Mouse (Mus musculus): ENCODE results near the gene Papola. TPM values are rescaled to one million over a fixed set of nuclear protein-coding genes. Genes with fewer than 3 reads are reported as not detected.
"Not testable (repeated sequence)": the region's sequence is repeated elsewhere in the genome, so short reads cannot be mapped to it uniquely, and the experiment has no call there.

Papola gene
- polyA plus RNA-seq, 1 experiment from 2014 or later, result 256 TPM

- not testable (repeated sequence) for H3K9me3 ChIP-seq (ENCODE audit: control insufficient read depth, low read length); H3K27me3 ChIP-seq (ENCODE audit: control insufficient read depth, insufficient read depth, low read length); ATAC-seq (replicated peaks; ENCODE audit: low FRiP score); H3K27ac ChIP-seq (ENCODE audit: low read depth, low read length); H3K4me2 ChIP-seq (ENCODE audit: low read depth, low read length, severe bottlenecking); H3K4me3 ChIP-seq (ENCODE audit: low read depth, low read length); H3K9ac ChIP-seq (ENCODE audit: low read length); H3K4me1 ChIP-seq (replicated peaks; ENCODE audit: control insufficient read depth, insufficient read depth, low read length)
- peak; percentile 43 for DNase-seq (ENCODE audit: low spot score)
- 88% methylated on average over 8 of the region's 8 CpGs for WGBS
- peaks cover 16% of the 10 kb centered on the region; the same call in 1 of the 2 replicates for H3K36me3 ChIP-seq (ENCODE audit: control insufficient read depth, insufficient read depth, low read length)
Measured at GRCm38 (mm10) chr12:105840545-105840944, 56.1 kb downstream of the Papola start.

GRCm38 (mm10) chr12:105843243-105844005 lies 58.9 kb downstream of the Papola start:
- Histone ChIP-seq H3K9me3 (ENCODE audit: control insufficient read depth, low read length) (no peaks in the 10 kb centered on the region), H3K27me3 (ENCODE audit: control insufficient read depth, insufficient read depth, low read length) (no peaks in the 10 kb centered on the region), H3K36me3 (ENCODE audit: control insufficient read depth, insufficient read depth, low read length) (peaks cover 13% of the 10 kb centered on the region; the same call in 1 of the 2 replicates), H3K4me1 (replicated peaks; ENCODE audit: control insufficient read depth, insufficient read depth, low read length) (no peaks in the 10 kb centered on the region), H3K4me2 (ENCODE audit: low read depth, low read length, severe bottlenecking) (no peak overlapping the region), H3K27ac (ENCODE audit: low read depth, low read length) (no peak overlapping the region), H3K4me3 (ENCODE audit: low read depth, low read length) (no peak overlapping the region), H3K9ac (ENCODE audit: low read length) (no peak overlapping the region)
- ATAC-seq (replicated peaks; ENCODE audit: low FRiP score) (no peak), DNase-seq (ENCODE audit: low spot score) (peak; percentile 50)
- 87% methylated on average over 12 of the region's 12 CpGs for WGBS

- Histone ChIP-seq H3K36me3 (ENCODE audit: control insufficient read depth, insufficient read depth, low read length) (peaks cover 13% of the 10 kb centered on the region; the same call in 1 of the 2 replicates), H3K27me3 (ENCODE audit: control insufficient read depth, insufficient read depth, low read length) (no peaks in the 10 kb centered on the region), H3K9ac (ENCODE audit: low read length) (no peak overlapping the region), H3K4me2 (ENCODE audit: low read depth, low read length, severe bottlenecking) (no peak overlapping the region), H3K27ac (ENCODE audit: low read depth, low read length) (no peak overlapping the region), H3K4me3 (ENCODE audit: low read depth, low read length) (no peak overlapping the region), H3K4me1 (replicated peaks; ENCODE audit: control insufficient read depth, insufficient read depth, low read length) (no peaks in the 10 kb centered on the region), H3K9me3 (ENCODE audit: control insufficient read depth, low read length) (no peaks in the 10 kb centered on the region)
- DNase-seq (ENCODE audit: low spot score), result peak; percentile 16
- WGBS, result 90% methylated on average over 4 of the region's 4 CpGs
- no peak for ATAC-seq (replicated peaks; ENCODE audit: low FRiP score)
Measured at GRCm38 (mm10) chr12:105844406-105844805, 59.9 kb downstream of the Papola start.

- Histone ChIP-seq H3K27me3 (ENCODE audit: control insufficient read depth, insufficient read depth, low read length) (no peaks in the 10 kb centered on the region), H3K36me3 (ENCODE audit: control insufficient read depth, insufficient read depth, low read length) (no peaks in the 10 kb centered on the region), H3K27ac (ENCODE audit: low read depth, low read length) (no peak overlapping the region), H3K4me2 (ENCODE audit: low read depth, low read length, severe bottlenecking) (no peak overlapping the region), H3K9me3 (ENCODE audit: control insufficient read depth, low read length) (no peaks in the 10 kb centered on the region), H3K9ac (ENCODE audit: low read length) (no peak overlapping the region), H3K4me3 (ENCODE audit: low read depth, low read length) (no peak overlapping the region), H3K4me1 (replicated peaks; ENCODE audit: control insufficient read depth, insufficient read depth, low read length) (no peaks in the 10 kb centered on the region; the same call in 1 of the 2 replicates)
- DNase-seq (ENCODE audit: low spot score), result no peak
- WGBS, result 60% methylated on average over 8 of the region's 8 CpGs
- ATAC-seq (replicated peaks; ENCODE audit: low FRiP score), result 0 out of 2 replicates have a peak, but pooled peaks have one; percentile 23
Measured at GRCm38 (mm10) chr12:105849102-105849501, 64.6 kb downstream of the Papola start.

GRCm38 (mm10) chr12:105850675-105851074 lies 66.2 kb downstream of the Papola start:
- Histone ChIP-seq H3K27ac (ENCODE audit: low read depth, low read length) (no peak overlapping the region), H3K36me3 (ENCODE audit: control insufficient read depth, insufficient read depth, low read length) (no peaks in the 10 kb centered on the region), H3K27me3 (ENCODE audit: control insufficient read depth, insufficient read depth, low read length) (no peaks in the 10 kb centered on the region), H3K4me1 (replicated peaks; ENCODE audit: control insufficient read depth, insufficient read depth, low read length) (no peaks in the 10 kb centered on the region; the same call in 1 of the 2 replicates), H3K4me2 (ENCODE audit: low read depth, low read length, severe bottlenecking) (no peak overlapping the region), H3K9me3 (ENCODE audit: control insufficient read depth, low read length) (no peaks in the 10 kb centered on the region), H3K4me3 (ENCODE audit: low read depth, low read length) (no peak overlapping the region), H3K9ac (ENCODE audit: low read length) (no peak overlapping the region)
- ATAC-seq (replicated peaks; ENCODE audit: low FRiP score) (no peak), DNase-seq (ENCODE audit: low spot score) (no peak)
- WGBS, result 85% methylated on average over 9 of the region's 9 CpGs

GRCm38 (mm10) chr12:105852798-105853197 lies 68.3 kb downstream of the Papola start:
- DNase-seq (ENCODE audit: low spot score) (no peak), ATAC-seq (replicated peaks; ENCODE audit: low FRiP score) (no peak)
- Histone ChIP-seq H3K4me1 (replicated peaks; ENCODE audit: control insufficient read depth, insufficient read depth, low read length) (no peaks in the 10 kb centered on the region; the same call in 1 of the 2 replicates), H3K9ac (ENCODE audit: low read length) (no peak overlapping the region), H3K4me2 (ENCODE audit: low read depth, low read length, severe bottlenecking) (no peak overlapping the region), H3K27me3 (ENCODE audit: control insufficient read depth, insufficient read depth, low read length) (no peaks in the 10 kb centered on the region), H3K4me3 (ENCODE audit: low read depth, low read length) (no peak overlapping the region), H3K36me3 (ENCODE audit: control insufficient read depth, insufficient read depth, low read length) (no peaks in the 10 kb centered on the region), H3K9me3 (ENCODE audit: control insufficient read depth, low read length) (no peaks in the 10 kb centered on the region), H3K27ac (ENCODE audit: low read depth, low read length) (no peak overlapping the region)
- 53% methylated on average over 7 of the region's 7 CpGs for WGBS

- no peak overlapping the region for H3K4me3 ChIP-seq (ENCODE audit: low read depth, low read length)
- H3K9me3 ChIP-seq (ENCODE audit: control insufficient read depth, low read length), result no peaks in the 10 kb centered on the region
- no peaks in the 10 kb centered on the region; the same call in 1 of the 2 replicates for H3K4me1 ChIP-seq (replicated peaks; ENCODE audit: control insufficient read depth, insufficient read depth, low read length)
- no peak overlapping the region for H3K4me2 ChIP-seq (ENCODE audit: low read depth, low read length, severe bottlenecking)
- no peak overlapping the region for H3K27ac ChIP-seq (ENCODE audit: low read depth, low read length)
- H3K9ac ChIP-seq (ENCODE audit: low read length), result no peak overlapping the region
- ATAC-seq (replicated peaks; ENCODE audit: low FRiP score) (peak; percentile 61; the same call in 1 of the 2 replicates), DNase-seq (ENCODE audit: low spot score) (no peak)
- WGBS, result 37% methylated on average over 6 of the region's 6 CpGs
- H3K36me3 ChIP-seq (ENCODE audit: control insufficient read depth, insufficient read depth, low read length), result no peaks in the 10 kb centered on the region
- H3K27me3 ChIP-seq (ENCODE audit: control insufficient read depth, insufficient read depth, low read length), result no peaks in the 10 kb centered on the region
Measured at GRCm38 (mm10) chr12:105854639-105855038, 70.1 kb downstream of the Papola start.

GRCm38 (mm10) chr12:105857902-105858640 lies 73.6 kb downstream of the Papola start:
- no peaks in the 10 kb centered on the region for H3K9me3 ChIP-seq (ENCODE audit: control insufficient read depth, low read length)
- 82% methylated on average over 5 of the region's 5 CpGs for WGBS
- no peaks in the 10 kb centered on the region for H3K27me3 ChIP-seq (ENCODE audit: control insufficient read depth, insufficient read depth, low read length)
- H3K4me2 ChIP-seq (ENCODE audit: low read depth, low read length, severe bottlenecking), result no peak overlapping the region
- H3K27ac ChIP-seq (ENCODE audit: low read depth, low read length), result no peak overlapping the region
- H3K36me3 ChIP-seq (ENCODE audit: control insufficient read depth, insufficient read depth, low read length), result no peaks in the 10 kb centered on the region
- no peak for DNase-seq (ENCODE audit: low spot score)
- no peak for ATAC-seq (replicated peaks; ENCODE audit: low FRiP score)
- no peak overlapping the region for H3K9ac ChIP-seq (ENCODE audit: low read length)
- H3K4me1 ChIP-seq (replicated peaks; ENCODE audit: control insufficient read depth, insufficient read depth, low read length), result no peaks in the 10 kb centered on the region
- no peak overlapping the region for H3K4me3 ChIP-seq (ENCODE audit: low read depth, low read length)

All from forebrain, embryonic 11.5 days (tissue).